Mouse (Mus musculus): ENCODE measurements at regions not wholly inside any gene's neighbourhood (a gene's known extent, or its start where the extent isn't known, plus 50 kb on each side); places are given as distances from the start of the nearest gene placed in this dataset.

- TF ChIP-seq MAX (IDR thresholded peaks at IDR 0.05; ENCODE audit: low read length) (no peak), USF1 (IDR thresholded peaks at IDR 0.05; ENCODE audit: low read depth, low read length) (no peak), CHD1 (IDR thresholded peaks at IDR 0.05; ENCODE audit: low read depth, low read length) (no peak), TCF12 (IDR thresholded peaks at IDR 0.05; ENCODE audit: low read depth, low read length) (no peak)
Measured at GRCm38 (mm10) chr1:5326311-5326710, 518.6 kb downstream of the Gm37988 start.

All from CH12.LX (cell line).